Mouse (Mus musculus): Measurements from ENCODE around the gene Mycbp2.
A peak's percentile ranks its signal among the peaks of the same experiment; 100 is the strongest.

Mycbp2 gene

DNA sequence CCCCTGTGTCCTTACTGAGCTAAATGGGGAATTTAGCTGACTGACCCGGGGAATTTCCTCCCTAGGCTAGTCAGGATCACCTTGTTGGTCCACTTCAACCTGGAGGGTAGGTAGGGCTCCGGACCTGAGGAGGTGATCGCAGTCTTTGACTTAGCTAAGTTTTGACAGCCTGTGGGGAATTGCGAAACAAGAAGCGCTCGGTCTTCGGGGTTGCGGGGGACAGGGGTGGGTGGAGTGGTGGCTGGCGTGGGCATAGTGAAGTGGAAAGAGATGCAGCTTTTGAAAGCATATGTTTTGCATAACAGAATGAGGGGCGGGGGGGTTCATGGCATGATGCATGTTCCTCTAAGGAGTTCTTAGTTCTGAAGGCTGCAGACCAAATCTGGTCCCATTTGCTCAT lies 275.8 kb downstream of the Mycbp2 start:
- DNase-seq: no peak

DNA sequence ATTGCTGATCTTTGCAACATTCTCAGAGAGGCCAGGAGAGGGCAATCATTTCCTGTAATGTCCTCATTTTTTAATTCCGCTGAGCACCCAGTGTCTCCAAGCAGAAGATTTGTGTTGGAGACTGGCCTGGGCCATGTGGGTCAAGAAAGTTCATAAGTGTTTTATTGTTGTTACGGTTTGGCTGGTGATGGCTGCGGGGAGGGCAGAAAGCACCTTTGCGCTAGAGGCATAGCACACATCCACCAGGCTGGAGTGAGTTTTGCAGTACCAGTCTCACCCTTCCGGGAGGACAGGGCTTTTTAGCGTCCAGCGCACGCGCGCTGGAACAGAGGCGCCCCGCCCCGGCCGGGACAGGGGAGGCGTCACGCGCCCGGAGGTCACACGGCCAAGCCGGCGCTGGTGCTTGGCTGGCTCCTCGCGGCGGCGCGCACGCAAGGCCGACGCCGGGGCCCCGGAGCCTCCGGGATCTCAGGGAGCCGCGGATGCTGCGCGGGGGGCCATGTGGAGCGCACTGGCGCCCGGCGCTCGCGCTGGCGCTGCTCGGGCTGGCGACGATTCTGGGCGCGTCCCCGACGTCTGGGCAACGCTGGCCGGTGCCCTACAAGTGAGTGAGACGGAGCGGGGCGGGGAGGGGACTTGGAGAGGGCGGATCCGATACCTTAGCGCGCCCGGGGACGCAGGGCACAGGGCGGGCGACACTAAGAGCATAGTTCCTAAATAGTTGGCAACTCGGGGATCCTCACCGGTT lies 276.6 kb downstream of the Mycbp2 start, which contains the start of gene Cln5:
Gene Cln5 (plus strand): TSS at position 353 of the 748 bp plus-strand sequence.
- peak; percentile 88 for DNase-seq

DNA sequence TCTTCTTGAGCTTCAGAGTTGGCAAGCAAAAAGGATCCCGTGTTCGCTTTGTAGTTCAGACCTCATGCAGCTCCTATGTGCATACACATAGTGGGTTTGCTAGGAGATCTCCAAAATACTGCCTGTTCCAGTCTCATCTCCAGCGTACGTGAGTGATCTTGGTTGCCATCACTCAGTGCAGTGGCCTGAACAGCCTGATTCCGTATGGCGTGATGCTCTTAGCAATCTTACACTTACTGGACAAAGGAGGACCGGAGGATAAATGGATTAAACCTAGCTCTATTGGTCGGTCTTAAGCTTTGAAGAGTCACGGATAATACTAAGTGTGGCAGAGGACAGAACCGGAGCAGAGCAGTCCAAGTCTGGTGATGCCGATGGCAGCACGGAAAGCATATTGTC lies 277.1 kb downstream of the Mycbp2 start:
- DNase-seq: no peak

DNA sequence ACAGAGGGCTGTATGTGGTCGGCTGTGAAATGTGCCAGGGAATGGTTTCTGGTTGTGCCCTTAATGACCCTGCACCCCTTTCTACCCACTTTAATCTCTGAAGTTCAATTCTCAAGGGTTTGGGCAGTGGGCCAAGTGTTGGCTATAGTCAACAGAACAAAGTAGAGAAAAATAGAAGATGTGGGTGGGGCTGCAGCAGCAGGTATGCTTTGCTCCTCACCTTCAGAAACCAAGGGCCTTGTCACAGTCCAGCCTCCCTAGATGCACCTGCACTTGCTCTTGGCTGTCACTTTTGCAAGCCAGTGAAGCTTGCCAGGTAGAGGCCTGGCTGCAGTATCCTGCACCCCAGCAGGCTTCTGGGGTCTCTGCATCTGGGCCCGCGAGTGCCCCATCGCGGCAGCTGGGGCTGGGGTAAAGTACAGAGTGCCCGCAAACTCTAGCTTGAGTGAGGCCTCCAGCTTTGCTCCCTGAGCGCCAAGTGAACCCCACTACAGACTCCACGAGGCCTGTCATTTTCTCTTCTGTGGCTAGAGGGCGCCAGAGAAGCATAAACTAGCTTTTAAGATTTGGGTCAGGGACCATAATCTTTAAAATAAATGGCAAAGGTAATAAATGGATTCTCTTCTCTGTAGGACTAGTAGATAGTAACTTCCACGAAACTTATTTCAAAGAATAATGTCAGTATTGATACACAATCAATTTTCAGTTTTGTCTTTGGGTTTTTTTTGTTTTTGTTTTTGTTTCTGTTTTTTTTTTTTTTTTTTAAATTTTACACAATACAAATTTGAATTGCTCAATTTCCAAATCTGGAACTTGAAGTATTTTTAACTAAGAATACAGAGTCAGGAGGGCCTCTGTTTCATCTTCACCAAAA lies 281.1 kb downstream of the Mycbp2 start:
- DNase-seq: peak; percentile 74
